ENCODE assay signal across 9 mouse cellular contexts in genomic region chr6:142701161-142701560, GRCm38 (mm10). TPM values are rescaled to one million over a fixed set of nuclear protein-coding genes. Genes with fewer than 3 reads are reported as not detected.
DNase-seq lines count a peak whose midpoint lies in the region; ATAC-seq and TF ChIP-seq lines count a peak whose summit lies in the region.
"Had no signal": no experiment of that assay in that cellular context is flagged by ENCODE, and none has a peak within 500 bp of the region (broad histone marks: within the 10 kb centered on the region; RNA-seq: fewer than 3 reads in every experiment).

No protein-coding gene starts in this region.

- ATAC-seq in heart, embryonic 14.5 days (ENCODE audit: insufficient number of reproducible peaks, insufficient read depth, low FRiP score, low read depth): no peak
- ATAC-seq in liver, postnatal 0 days: no peak
- ATAC-seq in erythroblast, adult 5-6 weeks (replicated peaks; ENCODE audit: low FRiP score, poor library complexity, severe bottlenecking): no peak

- WGBS in heart, embryonic 10.5 days: 56% methylated on average over 13 of the region's 13 CpGs
- WGBS in heart, embryonic 14.5 days: 41% methylated on average over 13 of the region's 13 CpGs
- 60% methylated on average over 13 of the region's 13 CpGs for WGBS in liver, postnatal 0 days (ENCODE audit: insufficient replicate concordance)

- H3K4me1 ChIP-seq in heart, embryonic 10.5 days: peaks cover 35% of the 10 kb centered on the region
- peaks cover 17 to 24% of the 10 kb centered on the region in 2 experiments for H3K4me1 ChIP-seq in heart, embryonic 14.5 days (ENCODE audit: control insufficient read depth in 2 of 2, insufficient read depth in 2 of 2, low read length in 2 of 2)
- H3K4me1 ChIP-seq in liver, postnatal 0 days (ENCODE audit: insufficient read depth): 0 out of 2 replicates have a peak, but pooled peaks cover 4% of the 10 kb centered on the region

- H3K4me2 ChIP-seq in heart, embryonic 14.5 days (ENCODE audit: low read length): peak overlapping the region; percentile 71
- peak overlapping the region; percentile 69; the same call in 1 of the 2 replicates for H3K4me2 ChIP-seq in liver, postnatal 0 days (ENCODE audit: low read depth, low read length)

- TF ChIP-seq EP300 in liver, postnatal 0 days (IDR thresholded peaks at IDR 0.05; ENCODE audit: low read depth): no peak

- H3K36me3 ChIP-seq in heart, embryonic 10.5 days: peaks cover 11% of the 10 kb centered on the region; the same call in 1 of the 2 replicates
- H3K36me3 ChIP-seq in heart, embryonic 14.5 days (ENCODE audit: control insufficient read depth, insufficient read depth, low read length): peaks cover 15% of the 10 kb centered on the region
- H3K36me3 ChIP-seq in liver, postnatal 0 days (replicated peaks; ENCODE audit: insufficient read depth, low read length): no peaks in the 10 kb centered on the region

- H3K27ac ChIP-seq in heart, embryonic 10.5 days: peak overlapping the region; percentile 82
- H3K27ac ChIP-seq in heart, embryonic 14.5 days (replicated peaks in 1 of 2; ENCODE audit: control insufficient read depth in 1 of 2, insufficient read depth in 1 of 2, low read depth in 2 of 2, low read length in 2 of 2): peak overlapping the region; percentile 60 to 89
- peak overlapping the region; percentile 44 for H3K27ac ChIP-seq in liver, postnatal 0 days (ENCODE audit: low read depth)

- H3K4me3 ChIP-seq in heart, embryonic 10.5 days: peak overlapping the region; percentile 66
- peak overlapping the region; percentile 34 to 60 for H3K4me3 ChIP-seq in heart, embryonic 14.5 days (ENCODE audit: control insufficient read depth in 1 of 2, insufficient read depth in 1 of 2, low read depth in 1 of 2, low read length in 2 of 2)
- peak overlapping the region; percentile 47 for H3K4me3 ChIP-seq in liver, postnatal 0 days (ENCODE audit: low read depth, low read length)

- no peaks in the 10 kb centered on the region; the same call in 1 of the 2 replicates for H3K27me3 ChIP-seq in heart, embryonic 10.5 days (ENCODE audit: insufficient read depth, poor library complexity, severe bottlenecking)
- H3K27me3 ChIP-seq in heart, embryonic 14.5 days (ENCODE audit: control insufficient read depth, insufficient read depth, low read length): no peaks in the 10 kb centered on the region
- H3K27me3 ChIP-seq in liver, postnatal 0 days (ENCODE audit: insufficient read depth, low read length): no peaks in the 10 kb centered on the region

- no peaks in the 10 kb centered on the region for H3K9me3 ChIP-seq in heart, embryonic 10.5 days
- H3K9me3 ChIP-seq in heart, embryonic 14.5 days (ENCODE audit: control insufficient read depth, low read length): no peaks in the 10 kb centered on the region
- no peaks in the 10 kb centered on the region for H3K9me3 ChIP-seq in liver, postnatal 0 days (ENCODE audit: low read length)

- peak; percentile 16 for DNase-seq in kidney, postnatal 10 days
- no peak for DNase-seq in kidney, postnatal 36 days
- no peak for DNase-seq in heart, embryonic 10.5 days (ENCODE audit: low spot score)
- no peak for DNase-seq in liver, postnatal 0 days
- DNase-seq in thymus, adult 18-20 months: no peak
- DNase-seq: cerebellum, adult 11 months; right cerebral cortex, postnatal 25 days had no signal

- no peak for TF ChIP-seq CTCF in liver, postnatal 0 days (IDR thresholded peaks at IDR 0.05; ENCODE audit: low read depth)

- peak overlapping the region; percentile 83 for H3K9ac ChIP-seq in heart, embryonic 14.5 days (ENCODE audit: low read length)
- H3K9ac ChIP-seq in liver, postnatal 0 days (replicated peaks): no peak overlapping the region; the same call in 1 of the 2 replicates

RNA-seq across cellular contexts. Expression of gene Abcc9, which starts 1.0 kb away (rescaled TPM):
- polyA plus RNA-seq in heart, embryonic 10.5 days (2016; fragmentation: Nextera tagmentation; extraction: Ambion mirVana): 11.2 and 25.6 TPM in 2 replicates
- 22.9 and 27.1 TPM in 2 replicates for polyA plus RNA-seq in heart, embryonic 14.5 days (2014; fragmentation: Nextera tagmentation; extraction: Ambion mirVana)
- polyA plus RNA-seq in liver, postnatal 0 days (2015; fragmentation: Nextera tagmentation; extraction: Ambion mirVana): 2.9 and 3.2 TPM in 2 replicates
- total RNA-seq in erythroblast, adult 5-6 weeks (2015; ENCODE audit: low replicate concordance): not detected in 2 replicates
- total RNA-seq in erythroblast, adult 5-6 weeks (2017; ENCODE audit: low replicate concordance): 0.17 TPM in 1 of 2 replicates, not detected in the other

RNA-seq across cellular contexts. Expression of gene Cmas, which starts 55.3 kb away (rescaled TPM):
- 100 and 105 TPM in 2 replicates for polyA plus RNA-seq in heart, embryonic 10.5 days (2016; fragmentation: Nextera tagmentation; extraction: Ambion mirVana)
- polyA plus RNA-seq in heart, embryonic 14.5 days (2014; fragmentation: Nextera tagmentation; extraction: Ambion mirVana): 102 and 104 TPM in 2 replicates
- 107 and 121 TPM in 2 replicates for polyA plus RNA-seq in liver, postnatal 0 days (2015; fragmentation: Nextera tagmentation; extraction: Ambion mirVana)
- 639 and 701 TPM in 2 replicates for total RNA-seq in erythroblast, adult 5-6 weeks (2015; ENCODE audit: low replicate concordance)
- total RNA-seq in erythroblast, adult 5-6 weeks (2017; ENCODE audit: low replicate concordance): 721 and 946 TPM in 2 replicates
